Mouse (Mus musculus): ENCODE measurements around the gene Slc25a48. TPM values are rescaled to one million over a fixed set of nuclear protein-coding genes. Genes with fewer than 3 reads are reported as not detected.

Gene Slc25a48
- polyA plus RNA-seq, 1 experiment from 2014 or later, result 0.03 TPM

DNA sequence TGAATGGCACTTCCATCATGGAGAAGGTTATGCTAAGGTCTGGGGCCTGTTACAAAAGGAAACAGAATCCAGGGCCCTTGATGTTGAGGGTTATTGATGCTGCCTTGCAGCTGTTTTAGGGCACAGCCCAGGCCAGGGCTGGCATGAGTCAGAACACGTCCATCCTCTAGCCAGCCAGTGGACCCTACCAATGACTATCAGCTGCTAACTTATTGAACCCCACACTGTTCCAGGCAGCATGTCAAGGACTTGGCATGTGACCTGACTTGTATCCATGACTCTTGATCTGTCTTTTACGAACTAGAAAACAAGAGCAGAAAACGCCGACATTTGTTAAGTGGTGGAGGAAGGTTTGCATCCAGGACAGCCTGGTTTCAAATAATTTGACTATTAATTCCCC lies 24.6 kb downstream of the Slc25a48 start:
- ATAC-seq, result no peak
- Histone ChIP-seq H3K4me2 (replicated peaks; ENCODE audit: low read depth) (no peak overlapping the region), H3K36me3 (ENCODE audit: control insufficient read depth, insufficient read depth) (no peaks in the 10 kb centered on the region), H3K9ac (ENCODE audit: low read depth, low read length) (no peak overlapping the region), H3K4me3 (ENCODE audit: low read depth, low read length) (no peak overlapping the region), H3K9me3 (ENCODE audit: control insufficient read depth) (no peaks in the 10 kb centered on the region), H3K4me1 (replicated peaks; ENCODE audit: control insufficient read depth, insufficient read depth, low read length) (no peaks in the 10 kb centered on the region), H3K27ac (ENCODE audit: low read depth, low read length) (no peak overlapping the region), H3K27me3 (replicated peaks; ENCODE audit: control insufficient read depth, insufficient read depth, low read length) (no peaks in the 10 kb centered on the region)
- WGBS, result 90% methylated on average over 4 of the region's 4 CpGs
- no peak for TF ChIP-seq CTCF (IDR thresholded peaks at IDR 0.05; ENCODE audit: low read depth)

DNA sequence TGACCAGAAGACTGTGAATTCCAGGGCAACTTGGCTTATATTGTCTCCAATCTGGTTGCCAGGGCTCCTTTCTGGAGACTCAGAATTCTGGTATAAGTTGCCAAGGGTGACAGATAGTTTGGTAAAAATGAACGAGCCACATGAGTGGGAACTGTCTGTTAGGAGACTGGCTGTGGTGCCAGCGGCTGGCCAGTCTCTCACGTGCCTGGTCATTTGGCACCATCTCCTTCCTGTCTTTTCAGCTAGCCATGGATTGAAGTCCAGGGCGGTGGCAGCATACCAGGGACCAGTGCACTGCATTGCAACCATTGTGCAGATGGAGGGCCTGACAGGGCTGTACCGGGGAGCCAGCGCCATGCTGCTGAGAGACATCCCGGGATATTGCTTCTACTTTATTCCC lies 25.1 kb downstream of the Slc25a48 start:
- no peak overlapping the region for H3K9ac ChIP-seq (ENCODE audit: low read depth, low read length)
- no peaks in the 10 kb centered on the region for H3K27me3 ChIP-seq (replicated peaks; ENCODE audit: control insufficient read depth, insufficient read depth, low read length)
- no peaks in the 10 kb centered on the region for H3K9me3 ChIP-seq (ENCODE audit: control insufficient read depth)
- H3K4me1 ChIP-seq (replicated peaks; ENCODE audit: control insufficient read depth, insufficient read depth, low read length), result no peaks in the 10 kb centered on the region
- WGBS, result 91% methylated on average over 7 of the region's 7 CpGs
- no peak for TF ChIP-seq CTCF (IDR thresholded peaks at IDR 0.05; ENCODE audit: low read depth)
- no peak overlapping the region for H3K4me3 ChIP-seq (ENCODE audit: low read depth, low read length)
- no peak overlapping the region for H3K27ac ChIP-seq (ENCODE audit: low read depth, low read length)
- no peak for ATAC-seq
- H3K4me2 ChIP-seq (replicated peaks; ENCODE audit: low read depth), result no peak overlapping the region
- no peaks in the 10 kb centered on the region for H3K36me3 ChIP-seq (ENCODE audit: control insufficient read depth, insufficient read depth)

GRCm38 (mm10) chr13:56463750-56464149 lies 25.6 kb downstream of the Slc25a48 start:
- ATAC-seq, result no peak
- no peak overlapping the region for H3K9ac ChIP-seq (ENCODE audit: low read depth, low read length)

DNA sequence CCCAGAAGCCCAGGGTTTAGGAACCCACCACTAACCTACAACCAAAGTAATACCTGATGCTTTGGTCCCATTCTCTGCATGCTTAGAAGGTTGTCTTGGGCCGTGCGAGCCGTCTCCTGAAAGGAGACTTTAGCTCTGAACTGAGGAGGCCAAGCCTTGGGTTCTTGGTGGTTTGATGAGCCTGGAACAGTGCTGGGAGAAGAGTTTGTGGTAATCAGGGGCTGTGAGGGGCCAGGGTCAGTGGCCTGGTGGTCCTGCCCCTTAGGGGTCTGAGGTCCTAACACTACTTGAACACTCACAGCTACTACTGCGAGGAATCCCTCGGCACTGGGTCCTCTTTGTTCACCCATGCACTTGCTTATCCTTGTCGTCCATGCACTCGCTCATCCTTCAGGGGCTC lies 29.6 kb downstream of the Slc25a48 start:
- 94% methylated on average over 7 of the region's 7 CpGs for WGBS
- Histone ChIP-seq H3K27ac (ENCODE audit: low read depth, low read length) (no peak overlapping the region), H3K4me2 (replicated peaks; ENCODE audit: low read depth) (no peak overlapping the region), H3K4me3 (ENCODE audit: low read depth, low read length) (no peak overlapping the region), H3K9ac (ENCODE audit: low read depth, low read length) (no peak overlapping the region), H3K27me3 (replicated peaks; ENCODE audit: control insufficient read depth, insufficient read depth, low read length) (no peaks in the 10 kb centered on the region), H3K36me3 (ENCODE audit: control insufficient read depth, insufficient read depth) (no peaks in the 10 kb centered on the region), H3K9me3 (ENCODE audit: control insufficient read depth) (no peaks in the 10 kb centered on the region), H3K4me1 (replicated peaks; ENCODE audit: control insufficient read depth, insufficient read depth, low read length) (no peaks in the 10 kb centered on the region)
- ATAC-seq, result no peak
- no peak for TF ChIP-seq CTCF (IDR thresholded peaks at IDR 0.05; ENCODE audit: low read depth)

More at GRCm38 (mm10) chr13:56463750-56464149, 25.6 kb downstream of the Slc25a48 start:
- WGBS, result 74% methylated on average over 6 of the region's 6 CpGs
- Histone ChIP-seq H3K4me1 (replicated peaks; ENCODE audit: control insufficient read depth, insufficient read depth, low read length) (no peaks in the 10 kb centered on the region), H3K4me2 (replicated peaks; ENCODE audit: low read depth) (no peak overlapping the region), H3K36me3 (ENCODE audit: control insufficient read depth, insufficient read depth) (no peaks in the 10 kb centered on the region), H3K27ac (ENCODE audit: low read depth, low read length) (no peak overlapping the region), H3K9me3 (ENCODE audit: control insufficient read depth) (no peaks in the 10 kb centered on the region), H3K27me3 (replicated peaks; ENCODE audit: control insufficient read depth, insufficient read depth, low read length) (no peaks in the 10 kb centered on the region), H3K4me3 (ENCODE audit: low read depth, low read length) (no peak overlapping the region)
- TF ChIP-seq CTCF (IDR thresholded peaks at IDR 0.05; ENCODE audit: low read depth), result no peak

GRCm38 (mm10) chr13:56468536-56468935 lies 30.4 kb downstream of the Slc25a48 start:
- H3K9me3 ChIP-seq (ENCODE audit: control insufficient read depth), result no peaks in the 10 kb centered on the region
- no peaks in the 10 kb centered on the region for H3K27me3 ChIP-seq (replicated peaks; ENCODE audit: control insufficient read depth, insufficient read depth, low read length)

DNA sequence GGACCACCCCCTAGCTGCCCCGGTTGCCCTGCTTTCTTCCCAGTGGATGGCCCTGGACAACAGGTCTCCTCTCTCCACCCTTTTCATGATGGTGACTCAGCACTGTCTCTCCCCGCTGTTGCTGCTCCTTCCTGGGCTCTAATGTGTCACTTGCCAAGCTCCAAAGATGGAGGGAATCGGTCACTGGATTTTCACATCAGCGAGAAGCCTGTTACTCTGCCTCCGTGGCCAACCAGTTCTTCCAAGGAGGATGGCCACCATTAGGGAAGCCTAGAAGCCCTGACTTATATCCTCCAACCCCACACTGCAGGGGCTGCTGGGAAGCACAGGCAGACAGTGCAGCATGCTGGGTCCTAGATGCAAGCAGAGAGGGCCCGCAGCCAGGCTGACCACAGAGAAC lies 33.1 kb downstream of the Slc25a48 start:
- no peak for ATAC-seq
- Histone ChIP-seq H3K9ac (ENCODE audit: low read depth, low read length) (no peak overlapping the region), H3K27ac (ENCODE audit: low read depth, low read length) (no peak overlapping the region), H3K27me3 (replicated peaks; ENCODE audit: control insufficient read depth, insufficient read depth, low read length) (no peaks in the 10 kb centered on the region), H3K36me3 (ENCODE audit: control insufficient read depth, insufficient read depth) (no peaks in the 10 kb centered on the region), H3K4me1 (replicated peaks; ENCODE audit: control insufficient read depth, insufficient read depth, low read length) (no peaks in the 10 kb centered on the region), H3K9me3 (ENCODE audit: control insufficient read depth) (no peaks in the 10 kb centered on the region), H3K4me2 (replicated peaks; ENCODE audit: low read depth) (no peak overlapping the region), H3K4me3 (ENCODE audit: low read depth, low read length) (no peak overlapping the region)
- no peak for TF ChIP-seq CTCF (IDR thresholded peaks at IDR 0.05; ENCODE audit: low read depth)
- 81% methylated on average over 6 of the region's 6 CpGs for WGBS

More at GRCm38 (mm10) chr13:56468536-56468935, 30.4 kb downstream of the Slc25a48 start:
- TF ChIP-seq CTCF (IDR thresholded peaks at IDR 0.05; ENCODE audit: low read depth), result no peak
- WGBS, result 88% methylated on average over 4 of the region's 4 CpGs
- no peak for ATAC-seq
- Histone ChIP-seq H3K4me1 (replicated peaks; ENCODE audit: control insufficient read depth, insufficient read depth, low read length) (no peaks in the 10 kb centered on the region), H3K36me3 (ENCODE audit: control insufficient read depth, insufficient read depth) (no peaks in the 10 kb centered on the region), H3K4me3 (ENCODE audit: low read depth, low read length) (no peak overlapping the region), H3K27ac (ENCODE audit: low read depth, low read length) (no peak overlapping the region), H3K4me2 (replicated peaks; ENCODE audit: low read depth) (no peak overlapping the region), H3K9ac (ENCODE audit: low read depth, low read length) (no peak overlapping the region)

GRCm38 (mm10) chr13:56471951-56472350 lies 33.8 kb downstream of the Slc25a48 start:
- no peak overlapping the region for H3K9ac ChIP-seq (ENCODE audit: low read depth, low read length)
- no peak overlapping the region for H3K27ac ChIP-seq (ENCODE audit: low read depth, low read length)
- no peaks in the 10 kb centered on the region for H3K36me3 ChIP-seq (ENCODE audit: control insufficient read depth, insufficient read depth)
- H3K4me1 ChIP-seq (replicated peaks; ENCODE audit: control insufficient read depth, insufficient read depth, low read length), result no peaks in the 10 kb centered on the region
- WGBS, result 68% methylated on average over 9 of the region's 9 CpGs
- TF ChIP-seq CTCF (IDR thresholded peaks at IDR 0.05; ENCODE audit: low read depth), result no peak
- H3K27me3 ChIP-seq (replicated peaks; ENCODE audit: control insufficient read depth, insufficient read depth, low read length), result no peaks in the 10 kb centered on the region
- H3K4me3 ChIP-seq (ENCODE audit: low read depth, low read length), result no peak overlapping the region
- no peak for ATAC-seq
- no peak overlapping the region for H3K4me2 ChIP-seq (replicated peaks; ENCODE audit: low read depth)
- no peaks in the 10 kb centered on the region for H3K9me3 ChIP-seq (ENCODE audit: control insufficient read depth)
